Mouse (Mus musculus) CH12.LX (cell line): ENCODE data around the gene Stbd1. TPM values are rescaled to one million over a fixed set of nuclear protein-coding genes. Genes with fewer than 3 reads are reported as not detected.

ENCODE experiments used
- DNase-seq: peaks from one replicate; pipeline ENCODE4 v3.0.0-alpha.2; 2013; ENCODE audit errors: extremely low read depth
- H3K27ac ChIP-seq: 2 replicates; pipeline ENCODE4 v1.5.1; 2012; ENCODE audit warnings: low read depth, mild to moderate bottlenecking, control low read depth, moderate library complexity; ENCODE audit not compliant: insufficient read depth
- H3K27me3 ChIP-seq: replicated peaks from 2 replicates; pipeline ENCODE3; 2012; ENCODE audit warnings: inconsistent platforms
- H3K36me3 ChIP-seq, 2 experiments: replicated peaks in 1 of 2; 2 replicates each; pipeline versions ENCODE3 to v1.6.1; 2012; ENCODE audit warnings: inconsistent platforms in 1 of 2, low read length in 1 of 2, mild to moderate bottlenecking in 1 of 2, mixed read lengths in 1 of 2, moderate library complexity in 1 of 2; ENCODE audit not compliant: control insufficient read depth in 1 of 2, insufficient read depth in 1 of 2
- H3K4me1 ChIP-seq, 2 experiments: 2 replicates each; pipeline ENCODE4 v1.6.1; 2012; ENCODE audit warnings: inconsistent platforms in 1 of 2, moderate library complexity in 1 of 2; ENCODE audit not compliant: insufficient read depth in 2 of 2, control insufficient read depth in 1 of 2
- H3K4me2 ChIP-seq: 2 replicates; pipeline ENCODE4 v1.6.1; 2012; ENCODE audit warnings: low read depth, mild to moderate bottlenecking, control low read depth; ENCODE audit not compliant: poor library complexity, insufficient read depth, severe bottlenecking
- H3K4me3 ChIP-seq, 3 experiments: fragments of 150-350 bp in 1 of 3; sonication (generic) in 1 of 3; replicated peaks in 1 of 3; 2 replicates each; pipeline versions ENCODE3 to v1.5.1; 2011 to 2012; ENCODE audit warnings: low read depth in 2 of 3, low read length in 2 of 3, mild to moderate bottlenecking in 2 of 3, moderate library complexity in 2 of 3, control low read depth in 1 of 3, improper control_type of control experiment in 1 of 3, inconsistent platforms in 1 of 3, mixed read lengths in 1 of 3; ENCODE audit not compliant: poor library complexity in 1 of 3
- H3K79me2 ChIP-seq: replicated peaks from 2 replicates; pipeline ENCODE4 v1.6.1; 2012; ENCODE audit warnings: mild to moderate bottlenecking, moderate library complexity; ENCODE audit not compliant: control insufficient read depth, poor library complexity, insufficient read depth, severe bottlenecking; ENCODE audit errors: extremely low read depth
- H3K9ac ChIP-seq: 2 replicates; pipeline ENCODE4 v1.6.1; 2012; ENCODE audit warnings: low read depth, mild to moderate bottlenecking, control low read depth, moderate library complexity; ENCODE audit not compliant: insufficient read depth
- H3K9me3 ChIP-seq: replicated peaks from 2 replicates; pipeline ENCODE3; 2012; ENCODE audit warnings: low read length, inconsistent platforms, mixed read lengths
- CHD1 ChIP-seq: IDR thresholded peaks from 2 replicates; pipeline ENCODE4 v1.6.1; 2012; ENCODE audit warnings: low read depth, low read length, improper control_type of control experiment, inconsistent platforms
- CHD2 ChIP-seq: IDR thresholded peaks from 2 replicates; pipeline ENCODE4 v1.6.1; 2011; ENCODE audit warnings: low read length, improper control_type of control experiment
- E2F4 ChIP-seq: IDR thresholded peaks from 2 replicates; pipeline ENCODE4 v1.6.1; 2011; ENCODE audit warnings: low read depth, low read length, improper control_type of control experiment; ENCODE audit not compliant: insufficient replicate concordance
- ELF1 ChIP-seq: IDR thresholded peaks from 2 replicates; pipeline ENCODE4 v1.6.1; 2014; ENCODE audit warnings: low read depth, mild to moderate bottlenecking, inconsistent platforms, low read length, improper control_type of control experiment
- ETS1 ChIP-seq: conservative IDR thresholded peaks from 2 replicates; pipeline ENCODE4 v1.6.1; 2012; ENCODE audit warnings: low read depth, mild to moderate bottlenecking, inconsistent platforms, low read length, improper control_type of control experiment, moderate library complexity
- HCFC1 ChIP-seq: IDR thresholded peaks from 2 replicates; pipeline ENCODE4 v1.6.1; 2012; ENCODE audit warnings: low read depth, mild to moderate bottlenecking, inconsistent platforms, low read length, improper control_type of control experiment
- JUN ChIP-seq: IDR thresholded peaks from 2 replicates; pipeline ENCODE4 v1.6.1; 2011; ENCODE audit warnings: low read depth, mild to moderate bottlenecking, low read length, improper control_type of control experiment, moderate library complexity; ENCODE audit not compliant: insufficient read depth
- JUND ChIP-seq: conservative IDR thresholded peaks from 2 replicates; pipeline ENCODE4 v1.6.1; 2011; ENCODE audit warnings: low read depth, low read length, improper control_type of control experiment
- MAZ ChIP-seq: IDR thresholded peaks from 2 replicates; pipeline ENCODE4 v1.6.1; 2012; ENCODE audit warnings: low read depth, mild to moderate bottlenecking, inconsistent platforms, low read length, improper control_type of control experiment, moderate library complexity
- POLR2AphosphoS2 ChIP-seq: IDR thresholded peaks from 2 replicates; pipeline ENCODE4 v1.6.1; 2011; ENCODE audit warnings: low read depth, low read length, improper control_type of control experiment
- RAD21 ChIP-seq: IDR thresholded peaks from 2 replicates; pipeline ENCODE4 v1.6.1; 2011; ENCODE audit warnings: low read depth, mild to moderate bottlenecking, low read length, improper control_type of control experiment, moderate library complexity
- RCOR1 ChIP-seq: conservative IDR thresholded peaks from 2 replicates; pipeline ENCODE4 v1.6.1; 2012; ENCODE audit warnings: low read depth, mild to moderate bottlenecking, inconsistent platforms, low read length, improper control_type of control experiment
- SMC3 ChIP-seq: IDR thresholded peaks from 2 replicates; pipeline ENCODE4 v1.6.1; 2011; ENCODE audit warnings: low read depth, low read length, improper control_type of control experiment
- USF1 ChIP-seq: IDR thresholded peaks from 2 replicates; pipeline ENCODE4 v1.6.1; 2014; ENCODE audit warnings: low read depth, mild to moderate bottlenecking, inconsistent platforms, low read length, improper control_type of control experiment
- ZC3H11A ChIP-seq: IDR thresholded peaks from 2 replicates; pipeline ENCODE4 v1.6.1; 2012; ENCODE audit warnings: low read depth, mild to moderate bottlenecking, inconsistent platforms, low read length, improper control_type of control experiment
- ZKSCAN1 ChIP-seq: IDR thresholded peaks from 2 replicates; pipeline ENCODE4 v1.6.1; 2012; ENCODE audit warnings: low read depth, inconsistent platforms, low read length, improper control_type of control experiment, borderline replicate concordance
- ZMIZ1 ChIP-seq: IDR thresholded peaks from 2 replicates; pipeline ENCODE4 v1.6.1; 2012; ENCODE audit warnings: low read depth, mild to moderate bottlenecking, inconsistent platforms, low read length, improper control_type of control experiment
- ZNF384 ChIP-seq: IDR thresholded peaks from 2 replicates; pipeline ENCODE4 v1.6.1; 2012; ENCODE audit warnings: low read depth, low read length, improper control_type of control experiment, inconsistent platforms
- dilution Hi-C: fragments of 300-500 bp; cut with MboI; formaldehyde crosslinking; loops from 2 replicates; pipeline ENCODE4 v1.14.3; 2020; ENCODE audit warnings: low sequenced_read_pairs; ENCODE audit not compliant: extremely low pct_unique_long_range_greater_than_20kb, extremely low pct_ligation_motif_present
- in situ Hi-C: fragments of 300-500 bp; cut with MboI; formaldehyde crosslinking; loops from 3 replicates; pipeline ENCODE4 v1.14.3; 2019; ENCODE audit warnings: low sequenced_read_pairs, low pct_ligation_motif_present, low pct_unique_long_range_greater_than_20kb, mixed read lengths
- polyA plus RNA-seq: library from polyadenylated mRNA; unstranded; fragments of >175 nt; gene quantifications from 2 replicates; pipeline ENCODE4 v1.2.1, GENCODE M21; 2012; ENCODE audit warnings: low read depth; ENCODE audit not compliant: insufficient read length
- total RNA-seq, 2 experiments: library from RNA; depleted of rRNA; stranded (reverse); fragments of 300-350 nt in 1 of 2; fragments of >200 nt in 1 of 2; gene quantifications; 2 replicates each; pipeline ENCODE4 v1.2.3; 2012 to 2014

Gene Stbd1
- total and polyA plus RNA-seq, 3 experiments: 0.89 to 1.3 (median 0.99) TPM

DNA sequence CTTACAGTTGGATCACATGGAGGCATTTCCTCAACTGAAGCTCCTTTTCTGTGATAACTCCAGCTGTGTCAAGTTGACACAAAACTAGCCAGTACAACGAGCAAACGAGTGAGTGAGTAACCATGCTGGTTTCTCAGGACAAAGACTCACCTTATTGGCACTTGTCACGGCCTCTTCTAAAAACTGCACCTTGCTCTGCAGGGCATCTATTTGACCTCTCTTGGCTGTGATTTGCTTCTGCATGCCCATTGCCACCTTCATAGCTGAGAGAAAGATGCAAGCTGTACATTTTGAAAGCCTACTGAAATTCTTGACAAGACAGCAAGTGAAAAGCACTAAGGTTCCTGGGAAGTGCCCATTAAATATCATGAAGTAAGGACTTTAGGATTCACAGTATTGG lies 38.0 kb downstream of the Stbd1 start:
- in situ Hi-C loops (no loop called here), dilution Hi-C loops (no loop called here)

More for the DNA sequence above, 38.0 kb downstream of the Stbd1 start:
- no peaks in the 10 kb centered on the region for H3K9me3 ChIP-seq
- TF ChIP-seq RCOR1: no peak
- TF ChIP-seq ELF1: no peak
- no peak for TF ChIP-seq POLR2AphosphoS2
- TF ChIP-seq ZC3H11A: no peak
- no peak for TF ChIP-seq CHD1
- TF ChIP-seq ZMIZ1: no peak
- TF ChIP-seq CHD2: no peak
- TF ChIP-seq HCFC1: no peak
- TF ChIP-seq JUN: no peak
- TF ChIP-seq ZNF384: no peak
- no peak for TF ChIP-seq RAD21
- no peak for TF ChIP-seq E2F4
- TF ChIP-seq ZKSCAN1: no peak
- TF ChIP-seq ETS1: no peak
- no peak for TF ChIP-seq MAZ
- no peak for TF ChIP-seq SMC3
- no peak for TF ChIP-seq USF1
- no peak for TF ChIP-seq JUND
- no peak for DNase-seq
- no peaks in the 10 kb centered on the region for H3K27me3 ChIP-seq
- H3K27ac ChIP-seq: no peak overlapping the region
- no peak overlapping the region for H3K9ac ChIP-seq
- no peaks in the 10 kb centered on the region for H3K4me1 ChIP-seq
- no peaks in the 10 kb centered on the region for H3K79me2 ChIP-seq
- H3K4me3 ChIP-seq: no peak overlapping the region
- no peak overlapping the region for H3K4me2 ChIP-seq
- H3K36me3 ChIP-seq: no peaks in the 10 kb centered on the region

Other genes with a start within 250 kb of the Stbd1 start
- 41.9 and 43.7 TPM in 2 replicates for gene Nup54, start 167.8 kb upstream of the Stbd1 start, total RNA-seq (2012; rRNA removed)
- 90.5 and 101 TPM in 2 replicates for gene Nup54, start 167.8 kb upstream of the Stbd1 start, total RNA-seq (2014; rRNA removed)
- 66.4 and 72.5 TPM in 2 replicates for gene Nup54, start 167.8 kb upstream of the Stbd1 start, polyA plus RNA-seq
- 6.0 and 9.2 TPM in 2 replicates for gene Scarb2, start 96.2 kb upstream of the Stbd1 start, total RNA-seq (2012; rRNA removed)
- 9.5 and 11.2 TPM in 2 replicates for gene Scarb2, start 96.2 kb upstream of the Stbd1 start, total RNA-seq (2014; rRNA removed)
- 6.5 and 7.2 TPM in 2 replicates for gene Scarb2, start 96.2 kb upstream of the Stbd1 start, polyA plus RNA-seq
- not detected in 2 replicates for gene Fam47e, start 48.0 kb upstream of the Stbd1 start, total RNA-seq (2012; rRNA removed)
- gene Fam47e, start 48.0 kb upstream of the Stbd1 start, total RNA-seq (2014; rRNA removed): not detected in 2 replicates
- gene Fam47e, start 48.0 kb upstream of the Stbd1 start, polyA plus RNA-seq: not detected in 2 replicates
- gene Ccdc158, start 72.2 kb downstream of the Stbd1 start, total RNA-seq (2012; rRNA removed): not detected in 2 replicates
- gene Ccdc158, start 72.2 kb downstream of the Stbd1 start, total RNA-seq (2014; rRNA removed): not detected in 2 replicates
- gene Ccdc158, start 72.2 kb downstream of the Stbd1 start, polyA plus RNA-seq: not detected in 2 replicates
- gene Shroom3, start 80.4 kb downstream of the Stbd1 start, total RNA-seq (2012; rRNA removed): 0.04 and 0.25 TPM in 2 replicates
- gene Shroom3, start 80.4 kb downstream of the Stbd1 start, total RNA-seq (2014; rRNA removed): not detected in 2 replicates
- gene Shroom3, start 80.4 kb downstream of the Stbd1 start, polyA plus RNA-seq: 0.11 and 0.94 TPM in 2 replicates